Mouse (Mus musculus): ENCODE results near the gene Gm3072.
"Not testable (repeated sequence)": the region's sequence is repeated elsewhere in the genome, so short reads cannot be mapped to it uniquely, and the experiment has no call there.

Gm3072 gene

DNA sequence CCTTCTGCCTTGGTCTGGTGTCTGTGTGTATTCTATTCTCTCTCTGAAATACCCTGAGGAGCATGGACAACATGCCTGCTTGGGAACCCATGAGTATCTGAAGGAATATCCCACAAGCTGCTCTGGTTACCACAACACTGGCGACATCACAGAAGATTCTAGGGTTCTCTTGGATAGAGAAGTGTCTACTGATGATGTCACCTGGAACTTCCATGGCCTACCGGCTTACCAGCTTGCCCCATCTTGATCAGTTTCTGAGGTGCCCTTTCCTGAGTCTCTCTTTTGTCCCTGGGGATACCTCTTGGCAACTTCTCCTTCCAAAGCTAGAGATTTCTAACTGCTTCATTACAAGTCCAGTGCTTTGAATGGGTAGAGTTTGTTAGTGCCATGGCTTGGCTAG is at the start of gene Gm3072:
TSS of gene Gm3072 (minus strand) at position 101 of the 400 bp plus-strand sequence.
- DNase-seq (ENCODE audit: low spot score in 2 of 2) = not testable (repeated sequence)

DNA sequence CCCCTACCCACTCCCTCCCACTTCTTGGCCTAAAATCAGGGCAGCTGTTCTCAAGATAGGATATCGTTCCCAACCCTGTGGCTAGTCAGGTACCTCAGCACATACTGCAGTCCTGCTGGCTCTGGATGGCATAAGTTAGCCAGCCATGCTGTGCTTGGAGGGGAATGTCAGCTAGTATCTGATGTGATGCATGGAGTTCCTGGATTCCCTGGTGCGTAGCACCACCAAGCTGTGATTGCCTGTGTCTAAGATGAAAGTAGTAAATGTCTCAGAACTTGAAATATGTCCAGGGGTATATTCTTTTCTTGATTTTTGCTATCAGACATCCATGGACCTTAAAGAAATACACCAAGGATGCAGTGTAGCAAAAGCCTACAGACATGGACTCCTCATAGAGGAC is 23.8 kb upstream of the Gm3072 start:
- DNase-seq (ENCODE audit: low spot score in 2 of 2) = not testable (repeated sequence)

DNA sequence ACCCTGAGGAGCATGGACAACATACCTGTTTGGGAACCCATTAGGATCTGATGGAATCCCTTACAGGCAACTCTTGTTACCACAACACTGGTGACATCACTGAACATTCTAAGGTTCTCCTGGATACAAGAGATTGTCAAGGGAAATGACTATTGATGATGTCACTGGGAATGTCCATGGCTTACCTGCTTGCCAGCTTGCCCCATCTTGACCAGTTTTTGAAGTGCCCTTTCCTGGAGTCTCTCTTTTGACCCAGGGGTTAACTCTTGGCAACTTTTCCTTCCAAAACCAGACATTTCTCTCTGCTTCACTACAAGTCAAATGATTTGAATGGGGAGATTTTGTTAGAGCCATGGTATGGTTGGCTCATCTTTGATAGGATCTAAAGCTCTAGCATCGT is 22.0 kb upstream of the Gm3072 start, which contains the start of gene Gm3676:
TSS of gene Gm3676 (minus strand) at position 101 of the 400 bp plus-strand sequence.
- not testable (repeated sequence) for DNase-seq (ENCODE audit: low spot score in 2 of 2)

DNA sequence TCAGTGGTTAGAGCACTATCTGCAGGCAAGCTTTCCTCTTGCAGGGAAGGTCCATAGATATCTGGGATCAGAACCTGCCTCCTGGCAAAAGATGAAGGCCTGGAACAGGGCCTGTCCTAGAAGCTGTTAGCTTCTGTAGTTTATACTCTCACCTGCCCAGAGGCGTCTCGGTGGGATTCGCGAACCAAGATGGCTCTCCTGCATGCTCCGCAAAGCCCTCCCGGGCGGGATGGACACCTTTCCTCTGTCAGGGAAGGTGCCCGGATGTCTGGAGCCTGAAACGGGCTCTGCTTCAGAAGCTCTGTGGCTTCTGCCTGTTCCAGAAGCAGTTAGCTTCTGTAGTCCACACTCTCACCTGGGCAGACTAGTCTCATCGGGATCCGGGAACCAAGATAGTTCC is 5.7 kb upstream of the Gm3072 start:
- peak in 1 of 2 experiments; percentile 12 for DNase-seq (ENCODE audit: low spot score in 2 of 2)

DNA sequence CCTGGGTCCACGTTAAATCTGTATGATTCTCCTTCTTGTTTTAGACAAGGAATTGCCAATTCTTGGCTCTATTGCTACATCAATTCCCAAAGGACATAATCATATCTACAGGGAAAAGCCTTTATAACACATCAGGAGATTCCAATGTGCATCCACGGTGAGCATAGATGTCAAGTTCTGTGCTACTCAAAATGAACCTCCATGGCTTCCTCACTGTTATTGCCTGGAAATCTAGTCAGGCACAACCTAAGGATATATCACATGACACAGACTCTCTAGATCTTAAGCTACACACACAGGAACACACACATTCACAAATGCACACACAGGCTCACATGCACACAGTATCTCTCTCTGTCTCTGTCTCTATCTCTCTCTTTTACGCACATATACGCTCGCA is 1.9 kb downstream of the Gm3072 start:
- DNase-seq (ENCODE audit: low spot score in 2 of 2) = not testable (repeated sequence)

DNA sequence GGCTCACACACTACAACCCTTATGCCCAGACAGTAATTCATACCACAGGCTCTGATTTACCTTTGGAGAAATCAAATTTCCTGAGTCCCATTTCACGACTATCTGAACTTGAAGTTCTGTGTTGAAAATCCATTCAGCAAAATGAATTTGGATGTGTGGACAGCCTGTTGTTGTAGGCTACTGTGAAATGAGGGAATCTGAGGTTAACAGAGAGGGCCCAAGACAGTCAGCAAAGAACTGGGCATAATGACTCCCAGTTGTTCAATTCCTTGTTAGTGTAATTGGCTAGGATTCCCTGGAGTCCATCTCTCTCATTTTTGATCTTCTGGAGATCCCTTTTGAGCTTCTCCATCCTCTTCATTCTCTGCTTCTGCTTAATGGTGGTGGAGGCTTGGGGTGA is 13.7 kb downstream of the Gm3072 start:
- DNase-seq (ENCODE audit: low spot score in 2 of 2) = not testable (repeated sequence)

DNA sequence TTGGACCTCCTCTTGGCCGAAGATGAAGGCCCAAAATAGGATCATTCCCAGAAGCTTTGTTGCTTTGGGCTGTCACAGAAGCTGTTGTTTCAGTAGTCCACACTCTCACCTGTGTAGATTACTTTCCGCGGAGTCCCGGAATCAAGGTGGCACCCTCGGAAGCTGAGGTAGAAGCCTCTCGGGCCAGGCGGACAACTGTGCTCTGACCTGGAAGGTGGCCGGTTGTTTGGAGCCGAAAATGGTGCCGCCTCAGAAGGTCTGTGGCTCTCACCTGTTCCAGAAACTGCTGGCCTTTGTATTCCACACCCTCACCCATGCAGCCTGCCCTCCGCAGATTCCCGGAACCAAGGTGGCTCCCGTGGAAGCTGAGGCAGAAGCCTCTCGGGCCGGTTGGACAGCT is 23.5 kb downstream of the Gm3072 start:
- DNase-seq (ENCODE audit: low spot score in 2 of 2) = peak in 1 of 2 experiments; percentile 11

DNA sequence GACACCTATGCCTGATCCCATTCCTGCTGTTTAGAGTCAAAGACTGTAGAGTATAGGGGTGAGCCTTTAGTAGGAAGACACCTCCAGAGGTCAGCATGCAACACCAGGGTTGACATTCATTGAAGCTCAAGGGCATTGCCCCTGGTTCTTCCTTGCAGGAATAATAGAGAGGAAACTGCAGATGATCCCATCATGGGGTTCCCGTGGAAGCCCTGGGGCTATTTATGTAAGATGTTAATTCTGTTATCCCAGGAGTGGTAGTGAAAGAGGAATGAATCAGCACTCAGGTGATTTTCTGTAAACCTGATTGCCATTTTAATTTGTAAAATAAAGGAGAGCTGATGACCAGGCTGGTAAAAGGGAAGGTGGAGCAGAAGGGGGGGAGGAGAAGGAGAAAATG is 38.1 kb downstream of the Gm3072 start:
- not testable (repeated sequence) for DNase-seq (ENCODE audit: low spot score in 2 of 2)

DNA sequence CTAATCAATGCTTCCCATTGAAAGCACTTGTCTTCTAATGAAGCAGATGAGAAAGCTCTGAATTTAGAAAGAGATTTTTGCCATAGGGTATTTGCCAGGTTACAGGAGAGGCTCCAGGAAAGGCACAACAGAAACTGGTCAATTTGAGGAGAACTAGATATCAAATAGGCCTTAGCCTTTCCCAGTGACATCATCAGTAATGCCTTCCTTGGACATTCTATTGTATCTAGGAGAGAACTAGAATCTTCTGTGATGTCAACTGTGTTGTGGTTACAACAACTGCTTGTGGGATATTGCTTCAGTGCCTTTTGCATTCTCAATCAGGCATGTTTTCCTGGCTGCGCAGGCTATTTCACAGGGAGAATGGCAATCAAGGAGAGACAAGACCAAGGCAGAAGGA is 51.5 kb downstream of the Gm3072 start, which contains the start of gene 1700049E17Rik2:
TSS of gene 1700049E17Rik2 (plus strand) at position 301 of the 400 bp plus-strand sequence.
- not testable (repeated sequence) for DNase-seq (ENCODE audit: low spot score in 2 of 2)
